Mouse (Mus musculus) lung, postnatal 14 days (tissue): ENCODE measurements at regions not wholly inside any gene's neighbourhood (a gene's known extent, or its start where the extent isn't known, plus 50 kb on each side); places are given as distances from the start of the nearest gene placed in this dataset.
"Not testable (repeated sequence)": the region's sequence is repeated elsewhere in the genome, so short reads cannot be mapped to it uniquely, and the experiment has no call there.

Experiments used
- DNase-seq: peaks from one replicate; pipeline ENCODE4 v3.0.0; 2021

GRCm38 (mm10) chr3:56980593-56981304, 321.0 kb downstream of the Tm4sf1 start:
- DNase-seq = no peak

- no peak for DNase-seq
Measured at GRCm38 (mm10) chr3:56966008-56966407, 335.8 kb downstream of the Tm4sf1 start.

- DNase-seq = no peak
Measured at GRCm38 (mm10) chr3:56965444-56965843, 336.3 kb downstream of the Tm4sf1 start.

- no peak for DNase-seq
Measured at GRCm38 (mm10) chr3:56964156-56964555, 337.6 kb downstream of the Tm4sf1 start.

- DNase-seq = no peak
Measured at GRCm38 (mm10) chr3:56963251-56963650, 338.5 kb downstream of the Tm4sf1 start.

GRCm38 (mm10) chr3:56962248-56963013, 339.4 kb downstream of the Tm4sf1 start:
- no peak for DNase-seq

GRCm38 (mm10) chr3:56956978-56957377, 344.8 kb downstream of the Tm4sf1 start:
- no peak for DNase-seq

- DNase-seq = no peak
Measured at GRCm38 (mm10) chr3:56955799-56956121, 346.0 kb downstream of the Tm4sf1 start.

GRCm38 (mm10) chr3:56955098-56955798, 346.5 kb downstream of the Tm4sf1 start:
- no peak for DNase-seq

GRCm38 (mm10) chr3:56942557-56942956, 359.2 kb downstream of the Tm4sf1 start:
- DNase-seq = not testable (repeated sequence)

- DNase-seq = not testable (repeated sequence)
Measured at GRCm38 (mm10) chr3:56928940-56929339, 372.8 kb downstream of the Tm4sf1 start.

- no peak for DNase-seq
Measured at GRCm38 (mm10) chr3:56898491-56898890, 403.3 kb downstream of the Tm4sf1 start.

GRCm38 (mm10) chr3:56877062-56877461, 424.7 kb downstream of the Tm4sf1 start:
- no peak for DNase-seq

GRCm38 (mm10) chr3:56863591-56863990, 438.2 kb downstream of the Tm4sf1 start:
- no peak for DNase-seq

GRCm38 (mm10) chr3:56859841-56860240, 441.9 kb downstream of the Tm4sf1 start:
- no peak for DNase-seq

GRCm38 (mm10) chr3:56845462-56845770, 456.4 kb downstream of the Tm4sf1 start:
- no peak for DNase-seq

GRCm38 (mm10) chr3:56844681-56845461, 456.9 kb downstream of the Tm4sf1 start:
- DNase-seq = no peak

- no peak for DNase-seq
Measured at GRCm38 (mm10) chr3:56837176-56837575, 464.6 kb downstream of the Tm4sf1 start.

GRCm38 (mm10) chr3:56830315-56831097, 471.3 kb downstream of the Tm4sf1 start:
- DNase-seq = no peak

- no peak for DNase-seq
Measured at GRCm38 (mm10) chr3:56824157-56824556, 477.6 kb downstream of the Tm4sf1 start.

- no peak for DNase-seq
Measured at GRCm38 (mm10) chr3:56810548-56811071, 491.2 kb downstream of the Tm4sf1 start.

GRCm38 (mm10) chr3:56793054-56793453, 508.7 kb downstream of the Tm4sf1 start:
- DNase-seq = no peak
